Mouse (Mus musculus): ENCODE results near the gene Mrpl10. TPM values are rescaled to one million over a fixed set of nuclear protein-coding genes. Genes with fewer than 3 reads are reported as not detected.

The Mrpl10 gene
- polyA plus RNA-seq, 1 experiment from 2014 or later: 88.3 TPM

GRCm38 (mm10) chr11:97017696-97018582, 23.4 kb upstream of the Mrpl10 start:
- H3K9me3 ChIP-seq: no peaks in the 10 kb centered on the region
- under 1% methylated on average over 36 of the region's 36 CpGs for WGBS
- H3K36me3 ChIP-seq (replicated peaks): no peaks in the 10 kb centered on the region
- H3K4me1 ChIP-seq: peaks cover 53% of the 10 kb centered on the region
- H3K27me3 ChIP-seq (ENCODE audit: poor library complexity, severe bottlenecking): peaks cover 100% of the 10 kb centered on the region
- peak overlapping the region; percentile 48 for H3K4me3 ChIP-seq
- DNase-seq (ENCODE audit: extremely low spot score, low spot score): peak; percentile 42
- no peak overlapping the region for H3K27ac ChIP-seq

- Histone ChIP-seq H3K27ac (peak overlapping the region; percentile 53; the same call in 1 of the 2 replicates), H3K4me1 (peaks cover 53% of the 10 kb centered on the region), H3K27me3 (ENCODE audit: poor library complexity, severe bottlenecking) (peaks cover 100% of the 10 kb centered on the region), H3K4me3 (peak overlapping the region; percentile 48), H3K36me3 (replicated peaks) (no peaks in the 10 kb centered on the region), H3K9me3 (no peaks in the 10 kb centered on the region)
- DNase-seq (ENCODE audit: extremely low spot score, low spot score): no peak
- WGBS: under 1% methylated on average over 67 of the region's 68 CpGs
Measured at GRCm38 (mm10) chr11:97018583-97019344, 22.6 kb upstream of the Mrpl10 start.

GRCm38 (mm10) chr11:97019345-97019708, 22.0 kb upstream of the Mrpl10 start:
- H3K27ac ChIP-seq: no peak overlapping the region
- no peaks in the 10 kb centered on the region for H3K9me3 ChIP-seq
- peak overlapping the region; percentile 48 for H3K4me3 ChIP-seq
- WGBS: 2% methylated on average over 13 of the region's 13 CpGs
- no peaks in the 10 kb centered on the region for H3K36me3 ChIP-seq (replicated peaks)
- peaks cover 100% of the 10 kb centered on the region for H3K27me3 ChIP-seq (ENCODE audit: poor library complexity, severe bottlenecking)
- H3K4me1 ChIP-seq: peaks cover 58% of the 10 kb centered on the region
- DNase-seq (ENCODE audit: extremely low spot score, low spot score): no peak

- Histone ChIP-seq H3K36me3 (replicated peaks) (no peaks in the 10 kb centered on the region), H3K27ac (peak overlapping the region; percentile 51; the same call in 1 of the 2 replicates), H3K4me3 (peak overlapping the region; percentile 57), H3K27me3 (ENCODE audit: poor library complexity, severe bottlenecking) (peaks cover 96% of the 10 kb centered on the region), H3K9me3 (no peaks in the 10 kb centered on the region), H3K4me1 (peaks cover 77% of the 10 kb centered on the region)
- WGBS: 2% methylated on average over 27 of the region's 27 CpGs
- no peak for DNase-seq (ENCODE audit: extremely low spot score, low spot score)
Measured at GRCm38 (mm10) chr11:97021121-97021765, 20.1 kb upstream of the Mrpl10 start.

- peak overlapping the region; percentile 51 for H3K27ac ChIP-seq
- peak overlapping the region; percentile 57 for H3K4me3 ChIP-seq
- peak; percentile 76 for DNase-seq (ENCODE audit: extremely low spot score, low spot score)
- WGBS: under 1% methylated on average over 50 of the region's 50 CpGs
- H3K27me3 ChIP-seq (ENCODE audit: poor library complexity, severe bottlenecking): peaks cover 89% of the 10 kb centered on the region
- no peaks in the 10 kb centered on the region for H3K36me3 ChIP-seq (replicated peaks)
- H3K4me1 ChIP-seq: peaks cover 82% of the 10 kb centered on the region
- no peaks in the 10 kb centered on the region for H3K9me3 ChIP-seq
Measured at GRCm38 (mm10) chr11:97021873-97022484, 19.4 kb upstream of the Mrpl10 start.

- Histone ChIP-seq H3K36me3 (replicated peaks) (no peaks in the 10 kb centered on the region), H3K9me3 (no peaks in the 10 kb centered on the region), H3K27ac (peak overlapping the region; percentile 87), H3K27me3 (ENCODE audit: poor library complexity, severe bottlenecking) (peaks cover 59% of the 10 kb centered on the region), H3K4me3 (no peak overlapping the region; the same call in 1 of the 2 replicates), H3K4me1 (peaks cover 72% of the 10 kb centered on the region)
- WGBS: 13% methylated on average over 10 of the region's 10 CpGs
- no peak for DNase-seq (ENCODE audit: extremely low spot score, low spot score)
Measured at GRCm38 (mm10) chr11:97024977-97025376, 16.4 kb upstream of the Mrpl10 start.

- H3K36me3 ChIP-seq (replicated peaks): no peaks in the 10 kb centered on the region
- peaks cover 75% of the 10 kb centered on the region for H3K4me1 ChIP-seq
- peak; percentile 90 for DNase-seq (ENCODE audit: extremely low spot score, low spot score)
- peaks cover 50% of the 10 kb centered on the region for H3K27me3 ChIP-seq (ENCODE audit: poor library complexity, severe bottlenecking)
- peak overlapping the region; percentile 87 for H3K27ac ChIP-seq
- 1% methylated on average over 17 of the region's 17 CpGs for WGBS
- peak overlapping the region; percentile 45 for H3K4me3 ChIP-seq
- no peaks in the 10 kb centered on the region for H3K9me3 ChIP-seq
Measured at GRCm38 (mm10) chr11:97025721-97026344, 15.5 kb upstream of the Mrpl10 start.

GRCm38 (mm10) chr11:97029686-97030417, 11.5 kb upstream of the Mrpl10 start, which contains the start of gene Scrn2:
Gene Scrn2, plus strand, starts transcription at chr11:97029938.
- Histone ChIP-seq H3K4me3 (peak within 1 kb of the TSS; percentile 76), H3K27ac (peak within 1 kb of the TSS; percentile 96), H3K4me1 (peaks cover 43% of the 10 kb centered on the region), H3K36me3 (replicated peaks) (peaks cover 26% of the 10 kb centered on the region), H3K9me3 (no peaks in the 10 kb centered on the region), H3K27me3 (ENCODE audit: poor library complexity, severe bottlenecking) (peaks cover 10% of the 10 kb centered on the region)
- WGBS: 3% methylated on average over 25 of the region's 25 CpGs
- DNase-seq (ENCODE audit: extremely low spot score, low spot score): peak; percentile 91

GRCm38 (mm10) chr11:97030426-97030825, 10.9 kb upstream of the Mrpl10 start:
- peaks cover 37% of the 10 kb centered on the region for H3K4me1 ChIP-seq
- no peak for DNase-seq (ENCODE audit: extremely low spot score, low spot score)
- no peaks in the 10 kb centered on the region for H3K9me3 ChIP-seq
- peaks cover 31% of the 10 kb centered on the region for H3K36me3 ChIP-seq (replicated peaks)
- WGBS: 22% methylated on average over 15 of the region's 15 CpGs
- peaks cover 4% of the 10 kb centered on the region for H3K27me3 ChIP-seq (ENCODE audit: poor library complexity, severe bottlenecking)
- peak overlapping the region; percentile 76 for H3K4me3 ChIP-seq
- H3K27ac ChIP-seq: peak overlapping the region; percentile 96

- DNase-seq (ENCODE audit: extremely low spot score, low spot score): no peak
- Histone ChIP-seq H3K4me3 (no peak overlapping the region), H3K27ac (no peak overlapping the region), H3K27me3 (ENCODE audit: poor library complexity, severe bottlenecking) (no peaks in the 10 kb centered on the region), H3K36me3 (replicated peaks) (peaks cover 33% of the 10 kb centered on the region), H3K9me3 (no peaks in the 10 kb centered on the region), H3K4me1 (peaks cover 24% of the 10 kb centered on the region)
- 89% methylated on average over 12 of the region's 12 CpGs for WGBS
Measured at GRCm38 (mm10) chr11:97031977-97032376, 9.4 kb upstream of the Mrpl10 start.

- H3K9me3 ChIP-seq: no peaks in the 10 kb centered on the region
- 95% methylated on average over 4 of the region's 4 CpGs for WGBS
- H3K36me3 ChIP-seq (replicated peaks): peaks cover 33% of the 10 kb centered on the region
- no peak overlapping the region for H3K27ac ChIP-seq
- no peaks in the 10 kb centered on the region for H3K27me3 ChIP-seq (ENCODE audit: poor library complexity, severe bottlenecking)
- H3K4me3 ChIP-seq: no peak overlapping the region
- H3K4me1 ChIP-seq: peaks cover 24% of the 10 kb centered on the region
- no peak for DNase-seq (ENCODE audit: extremely low spot score, low spot score)
Measured at GRCm38 (mm10) chr11:97032499-97032898, 8.9 kb upstream of the Mrpl10 start.

Measured in forebrain, embryonic 10.5 days (tissue).